Mouse (Mus musculus) embryo, embryonic 9.5 days (tissue): ENCODE data around the gene Slfn9.
"Not testable (repeated sequence)": the region's sequence is repeated elsewhere in the genome, so short reads cannot be mapped to it uniquely, and the experiment has no call there.

Source experiments
- DNase-seq: peaks from one replicate; pipeline ENCODE4 v3.0.0-alpha.2; 2017; ENCODE audit errors: extremely low spot score

Gene Slfn9

GRCm38 (mm10) chr11:82991469-82992166 is at the start of gene Slfn9:
Slfn9 (minus strand) TSS chr11:82991830.
- DNase-seq, result peak; percentile 43

DNA sequence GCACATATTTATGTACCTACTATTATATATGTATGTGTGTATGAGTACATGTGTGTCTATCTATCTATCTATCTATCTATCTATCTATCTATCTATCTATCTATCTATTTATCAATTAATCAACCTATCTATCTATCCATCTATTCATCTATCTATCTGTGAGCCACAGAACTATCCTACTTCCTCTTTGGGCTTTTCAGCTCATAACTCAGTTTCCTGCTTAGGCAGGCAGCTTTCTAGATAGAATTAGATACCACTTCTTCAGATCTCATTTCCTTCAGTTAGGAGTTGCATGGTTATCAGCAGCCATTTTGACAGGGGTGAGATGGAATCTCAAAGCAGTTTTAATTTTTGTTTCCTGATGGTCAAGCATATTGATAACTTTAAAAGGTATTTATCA is 49.4 kb upstream of the Slfn9 start:
- DNase-seq, result no peak

DNA sequence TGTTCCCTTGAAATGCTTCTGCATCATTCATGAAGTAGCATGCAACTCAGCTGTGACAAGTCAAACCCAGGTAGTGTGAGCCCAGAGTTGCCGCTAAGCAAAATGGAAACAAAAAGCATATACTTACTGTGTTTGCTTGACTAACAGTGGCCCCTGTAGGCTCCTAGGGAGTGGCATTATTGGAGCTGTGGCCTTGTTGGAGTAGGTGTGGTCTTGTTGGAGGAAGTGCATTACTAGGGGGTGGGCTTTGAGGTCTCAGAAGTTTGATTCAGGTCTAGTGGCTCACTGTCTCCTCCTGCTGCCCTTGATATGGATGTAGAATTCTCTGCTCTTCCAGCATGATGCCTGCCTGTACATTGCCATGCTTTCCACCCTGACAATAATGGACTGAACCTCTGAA is 48.7 kb upstream of the Slfn9 start:
- DNase-seq, result no peak

DNA sequence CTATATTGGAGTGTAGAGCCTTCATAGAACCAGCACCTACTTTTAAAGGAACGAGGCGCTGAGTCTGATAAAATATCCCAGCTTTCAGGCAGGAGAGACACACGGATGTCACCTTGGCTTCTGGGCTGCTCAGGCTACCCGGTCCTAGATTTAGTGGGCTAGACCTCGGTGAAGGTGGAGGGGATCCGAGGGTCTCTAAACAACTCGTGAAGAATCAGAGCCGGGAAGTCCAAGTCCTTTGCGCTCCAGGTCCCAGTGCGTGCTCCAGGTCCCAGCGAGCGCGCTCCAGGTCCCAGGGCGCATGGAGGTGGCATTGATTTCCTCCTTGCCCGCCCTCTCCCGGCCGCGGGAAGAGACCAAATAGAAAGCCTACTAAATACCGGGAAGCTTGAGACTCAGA is 48.2 kb upstream of the Slfn9 start:
- peak; percentile 2 for DNase-seq

- no peak for DNase-seq
Observed at GRCm38 (mm10) chr11:83039156-83039555, 47.5 kb upstream of the Slfn9 start.

GRCm38 (mm10) chr11:83038686-83039085 is 47.1 kb upstream of the Slfn9 start:
- DNase-seq, result not testable (repeated sequence)

DNA sequence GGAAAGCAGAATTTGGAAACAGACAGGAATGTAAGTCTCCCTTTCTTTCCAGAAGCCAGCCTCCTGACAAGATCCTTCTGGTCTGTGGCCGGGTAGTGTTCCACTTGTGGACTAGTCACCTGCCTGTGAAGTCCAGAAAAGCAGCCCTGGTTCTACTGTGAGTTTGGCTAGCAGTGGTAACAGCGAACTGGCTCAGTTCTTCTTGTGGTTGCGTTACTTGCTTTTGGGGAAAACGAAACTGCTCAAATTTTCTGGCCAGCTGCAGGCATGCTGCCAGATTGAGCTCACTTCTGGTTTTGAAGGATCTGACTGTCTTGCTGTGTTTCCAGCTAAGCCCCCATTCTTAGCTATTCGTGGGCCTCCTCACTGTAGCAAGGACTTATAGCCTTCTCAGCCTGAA is 29.0 kb upstream of the Slfn9 start, which contains the start of gene Slfn8:
Slfn8 (minus strand) TSS at position 190 of the 400 bp plus-strand sequence.
- DNase-seq, result no peak

- not testable (repeated sequence) for DNase-seq
Observed at GRCm38 (mm10) chr11:83019561-83020519, 28.2 kb upstream of the Slfn9 start.

- no peak for DNase-seq
Observed at GRCm38 (mm10) chr11:83016093-83016492, 24.5 kb upstream of the Slfn9 start.

DNA sequence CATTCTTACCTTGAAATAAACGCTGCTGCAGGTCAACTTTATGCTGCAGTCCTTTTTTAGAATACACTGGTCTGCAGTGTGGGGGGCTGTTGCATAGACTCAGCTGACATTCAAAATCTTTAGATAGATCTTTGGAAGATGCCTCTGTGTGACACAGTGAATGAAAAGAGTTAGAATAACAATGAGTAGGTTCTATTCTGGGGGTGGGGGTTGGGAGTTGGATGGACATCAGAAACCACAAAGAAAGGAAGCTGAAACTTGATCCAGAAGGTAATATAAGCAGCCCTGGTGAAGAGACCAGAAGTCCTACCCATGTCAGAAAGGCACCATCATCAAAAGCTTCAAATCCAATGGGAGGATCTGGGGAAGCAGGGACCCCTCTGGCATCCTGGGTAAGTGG is 21.7 kb upstream of the Slfn9 start:
- no peak for DNase-seq

DNA sequence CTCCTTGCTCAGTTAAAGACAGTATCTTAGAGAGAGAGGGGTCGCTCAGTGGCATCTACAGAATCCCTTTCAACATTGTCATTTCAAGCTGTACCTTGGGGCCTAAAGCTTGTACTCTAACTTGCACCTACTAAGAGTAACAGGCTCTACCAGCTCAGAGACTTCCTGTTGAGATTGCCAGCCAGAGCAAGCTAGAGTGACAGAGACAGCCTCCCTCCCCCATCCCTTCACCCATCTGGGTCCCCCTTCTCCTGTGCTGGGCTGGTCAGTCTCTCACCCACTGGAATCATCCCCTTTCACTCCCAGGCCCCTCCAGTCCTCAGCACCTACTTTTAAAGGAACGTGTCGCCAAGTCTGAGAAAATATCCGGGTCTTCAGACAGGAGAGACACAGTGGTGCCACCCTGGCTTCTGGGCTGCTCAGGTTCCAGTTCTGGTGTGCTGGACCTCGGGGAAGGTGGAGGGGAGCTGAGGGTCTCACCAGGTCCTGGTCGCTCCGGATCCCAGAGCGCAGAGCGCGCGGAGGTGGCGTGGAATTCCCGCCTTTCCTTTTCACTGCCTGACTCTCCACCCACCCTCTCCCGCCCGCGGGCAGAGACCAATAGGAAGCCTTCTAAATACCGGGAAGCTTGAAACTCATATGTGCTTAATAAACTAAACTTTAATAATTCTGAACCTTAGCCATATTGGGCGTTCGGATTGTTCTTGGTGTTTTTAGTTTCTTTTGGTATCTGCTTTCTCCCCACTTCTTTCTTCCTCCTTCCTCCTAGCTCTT is 831 bp downstream of the Slfn9 start:
- DNase-seq, result peak; percentile 55

DNA sequence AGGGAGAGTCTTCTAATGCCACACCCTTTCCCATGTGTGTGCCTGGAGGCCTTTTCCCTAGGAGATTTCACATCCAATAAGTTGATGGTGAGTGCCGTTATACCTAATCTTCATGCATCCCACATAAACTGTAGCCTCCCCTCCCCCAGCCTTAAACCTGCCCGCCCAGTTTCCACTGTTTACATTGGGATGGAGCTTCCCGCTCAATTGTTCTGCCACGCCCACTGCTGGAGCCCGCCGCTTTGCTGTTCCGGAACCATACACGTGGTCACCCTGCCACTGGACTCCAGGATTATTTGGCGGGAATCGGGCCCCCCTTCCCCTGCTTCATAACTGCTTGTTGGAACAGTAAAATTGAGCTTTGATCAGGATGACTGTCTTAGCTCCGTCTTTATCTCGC is 2.3 kb downstream of the Slfn9 start:
- peak; percentile 33 for DNase-seq

DNA sequence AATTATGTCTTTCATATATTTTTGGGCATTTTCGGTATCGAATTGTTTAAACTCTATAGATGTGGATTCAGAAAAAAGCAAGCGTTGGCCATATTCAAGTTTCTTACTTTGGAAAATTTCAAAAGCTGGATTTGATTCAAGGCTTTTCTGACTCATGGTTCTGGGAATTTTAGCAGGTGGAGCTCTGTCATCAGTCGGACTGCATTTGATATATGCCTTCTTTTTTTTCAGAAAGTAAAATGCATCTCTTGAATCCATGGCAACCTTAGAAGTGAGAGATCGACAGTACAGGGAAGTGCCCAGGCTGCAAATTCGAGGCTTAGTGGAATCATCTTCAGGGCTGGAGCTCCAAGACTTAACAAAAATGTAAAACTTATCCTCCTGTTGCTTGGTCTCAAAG is 4.0 kb downstream of the Slfn9 start:
- DNase-seq, result no peak

GRCm38 (mm10) chr11:82983193-82983592 is 8.4 kb downstream of the Slfn9 start:
- no peak for DNase-seq

DNA sequence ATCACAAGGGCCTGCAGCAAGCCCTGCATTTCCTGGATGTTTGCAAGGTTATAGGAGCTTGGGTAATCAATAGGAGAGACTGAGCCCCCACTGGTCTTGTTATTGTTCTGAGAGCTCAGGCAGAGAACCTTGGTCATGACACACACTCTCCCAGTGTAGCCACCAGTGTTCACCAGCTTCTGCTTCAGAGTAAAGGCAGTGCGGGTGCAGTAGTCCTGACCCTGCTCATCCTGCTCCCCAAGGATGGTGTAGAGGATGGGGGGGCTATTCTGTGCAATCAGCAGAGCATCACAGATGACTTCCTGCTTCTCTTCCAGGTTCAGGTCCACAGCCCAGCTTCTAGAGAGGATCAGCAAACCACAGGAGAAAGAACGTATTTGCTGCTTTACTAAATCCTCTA is 9.2 kb downstream of the Slfn9 start:
- DNase-seq, result not testable (repeated sequence)

DNA sequence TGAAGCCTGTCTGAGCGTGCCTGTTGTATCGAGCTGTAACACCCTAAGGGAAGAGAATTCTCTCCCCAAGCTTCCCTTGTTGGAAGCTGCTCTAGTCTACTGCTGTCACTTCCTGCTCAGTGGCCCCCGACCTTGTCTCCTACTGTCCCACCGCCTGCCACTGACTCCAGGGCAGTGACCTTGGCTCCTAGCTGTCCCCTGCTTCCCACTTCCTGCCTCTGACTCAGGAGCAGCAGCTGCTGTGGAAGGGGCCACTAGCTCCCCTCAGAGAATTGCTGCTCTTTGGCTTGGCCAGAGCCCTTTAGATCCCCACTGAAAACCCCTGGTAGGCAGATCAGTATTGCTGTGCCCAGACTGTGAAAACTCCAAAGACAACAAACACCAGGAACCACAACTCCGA is 17.7 kb downstream of the Slfn9 start:
- DNase-seq, result peak; percentile 6

DNA sequence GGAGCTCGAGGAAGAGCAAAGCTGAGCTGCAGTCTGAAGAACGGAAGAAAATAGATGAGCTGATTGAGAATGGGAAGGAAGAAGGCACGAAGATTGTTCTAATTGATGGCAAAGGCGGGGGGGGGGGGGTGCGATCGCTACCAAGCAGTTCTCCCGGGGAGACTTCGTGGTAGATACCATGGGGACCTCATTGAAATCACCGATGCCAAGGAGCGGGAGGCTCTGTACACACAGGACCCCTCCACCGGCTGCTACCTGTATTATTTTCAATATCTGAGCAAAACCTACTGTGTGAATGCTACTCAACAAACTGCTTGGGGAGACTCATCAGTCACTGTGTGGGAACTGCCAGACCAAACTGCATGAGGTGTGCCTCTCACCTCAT is 20.0 kb downstream of the Slfn9 start:
- no peak for DNase-seq

- DNase-seq, result peak; percentile 68
Observed at GRCm38 (mm10) chr11:82970712-82971589, 20.7 kb downstream of the Slfn9 start.

DNA sequence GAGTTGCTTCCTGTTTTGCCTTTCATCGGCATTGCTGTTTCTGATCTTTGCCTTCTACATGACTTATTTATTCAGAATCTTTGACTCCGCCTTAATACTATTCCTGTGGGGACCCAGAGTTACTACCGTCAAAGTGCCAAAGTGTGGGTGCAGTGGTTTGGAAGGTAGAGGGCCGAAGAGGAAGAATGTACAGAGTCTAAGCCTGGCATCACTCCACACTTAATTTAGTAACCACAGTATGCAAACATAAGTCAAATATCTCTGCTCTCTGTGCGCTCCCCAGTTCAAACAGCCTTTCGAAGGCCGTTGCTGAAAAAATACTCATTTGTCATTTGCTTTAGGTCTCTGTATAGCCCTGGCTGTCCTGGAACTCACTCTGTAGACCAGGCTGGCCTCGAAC is 29.4 kb downstream of the Slfn9 start:
- no peak for DNase-seq

GRCm38 (mm10) chr11:82961743-82962142 is 29.9 kb downstream of the Slfn9 start:
- no peak for DNase-seq

GRCm38 (mm10) chr11:82959613-82960012 is 32.0 kb downstream of the Slfn9 start:
- DNase-seq, result no peak
